Mouse (Mus musculus): ENCODE results near the gene Rbm41. TPM values are rescaled to one million over a fixed set of nuclear protein-coding genes. Genes with fewer than 3 reads are reported as not detected.

Rbm41 gene
- total RNA-seq (2021) = 1 to 10 TPM; 5.0 to 7.2 TPM
- long read RNA-seq, experiment 1 = 0 reads
- long read RNA-seq, experiment 2, partial matches to known transcripts = 0 of 1 reads
- long read RNA-seq, experiment 2, other reads (novel, unspliced or antisense) = 1 of 1 reads

- DNase-seq (ENCODE audit: low spot score in 2 of 2) = peak; percentile 17 to 22
Observed at GRCm38 (mm10) chrX:139997740-139998690, at the start of gene Rbm41. Gene Rbm41 (minus strand): TSS chrX:139998595.

GRCm38 (mm10) chrX:139998691-139999065, 283 bp upstream of the Rbm41 start:
- DNase-seq (ENCODE audit: low spot score in 2 of 2) = no peak

DNA sequence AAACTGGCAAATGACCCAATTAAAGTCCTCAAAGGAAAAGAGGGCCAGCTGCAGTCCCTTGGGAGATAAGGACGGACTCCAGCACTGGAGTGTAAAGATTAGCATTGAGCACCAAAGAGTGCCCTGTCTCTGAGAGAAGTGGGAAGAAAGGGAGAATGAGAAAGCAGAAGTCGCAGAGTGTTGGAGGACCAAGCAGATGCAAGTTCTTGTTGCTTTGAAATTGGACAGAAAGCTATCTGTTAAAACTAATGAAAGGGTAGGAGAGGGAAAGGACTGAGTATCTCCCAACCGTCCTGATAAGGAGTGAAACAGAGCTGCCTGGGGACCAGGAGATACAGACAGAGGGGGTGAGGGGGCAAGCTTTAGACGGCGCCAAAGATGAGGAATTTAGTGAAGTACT, 16.3 kb downstream of the Rbm41 start:
- DNase-seq (ENCODE audit: low spot score in 2 of 2) = no peak

DNA sequence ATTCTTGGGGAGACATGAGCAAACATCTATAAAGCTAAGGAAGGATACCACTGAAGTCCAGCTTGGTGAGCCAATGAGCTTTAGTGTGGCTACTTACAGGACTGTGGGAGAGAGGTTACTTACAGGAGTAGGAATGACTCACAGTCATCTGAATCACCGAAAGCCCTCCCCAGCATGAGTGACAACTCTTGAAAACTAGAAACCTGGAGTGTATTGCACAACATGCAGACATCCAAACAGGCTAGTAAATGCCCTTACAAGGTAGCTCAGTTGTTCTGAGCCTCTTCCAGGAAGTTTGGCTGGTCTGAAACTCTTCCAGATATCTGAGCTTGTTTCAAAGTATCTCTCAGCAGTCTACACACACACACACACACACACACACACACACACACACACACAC, 64.9 kb downstream of the Rbm41 start:
- DNase-seq (ENCODE audit: low spot score in 2 of 2) = no peak

GRCm38 (mm10) chrX:139932472-139932871, 65.9 kb downstream of the Rbm41 start:
- DNase-seq (ENCODE audit: low spot score in 2 of 2) = no peak

DNA sequence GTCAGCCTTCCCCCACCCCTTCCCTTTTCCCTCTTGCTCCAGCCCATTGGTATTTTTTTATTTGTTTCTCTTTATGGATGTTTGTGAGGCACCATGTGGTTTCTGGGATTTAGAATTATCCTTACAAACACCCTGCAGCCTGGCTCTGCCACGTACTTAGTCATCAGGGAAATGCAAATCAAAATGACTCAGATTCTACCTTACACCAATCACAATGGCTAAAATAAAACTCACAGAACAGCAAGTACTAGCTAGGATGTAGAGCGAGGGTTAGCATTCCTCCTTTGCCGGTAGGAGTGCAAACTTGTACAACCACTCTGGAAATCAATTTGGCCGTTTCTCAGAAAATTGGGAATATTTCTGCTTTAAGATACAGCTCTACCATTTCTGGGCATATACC, 77.8 kb downstream of the Rbm41 start:
- no peak for DNase-seq (ENCODE audit: low spot score in 2 of 2)

- no peak for DNase-seq (ENCODE audit: low spot score in 2 of 2)
Observed at GRCm38 (mm10) chrX:139891387-139891786, 107.0 kb downstream of the Rbm41 start.

- no peak for DNase-seq (ENCODE audit: low spot score in 2 of 2)
Observed at GRCm38 (mm10) chrX:139883221-139883620, 115.2 kb downstream of the Rbm41 start.

GRCm38 (mm10) chrX:139877936-139878335, 120.5 kb downstream of the Rbm41 start:
- peak in 1 of 2 experiments; percentile 14 for DNase-seq (ENCODE audit: low spot score in 2 of 2)

- no peak for DNase-seq (ENCODE audit: low spot score in 2 of 2)
Observed at GRCm38 (mm10) chrX:139877105-139877504, 121.3 kb downstream of the Rbm41 start.

DNA sequence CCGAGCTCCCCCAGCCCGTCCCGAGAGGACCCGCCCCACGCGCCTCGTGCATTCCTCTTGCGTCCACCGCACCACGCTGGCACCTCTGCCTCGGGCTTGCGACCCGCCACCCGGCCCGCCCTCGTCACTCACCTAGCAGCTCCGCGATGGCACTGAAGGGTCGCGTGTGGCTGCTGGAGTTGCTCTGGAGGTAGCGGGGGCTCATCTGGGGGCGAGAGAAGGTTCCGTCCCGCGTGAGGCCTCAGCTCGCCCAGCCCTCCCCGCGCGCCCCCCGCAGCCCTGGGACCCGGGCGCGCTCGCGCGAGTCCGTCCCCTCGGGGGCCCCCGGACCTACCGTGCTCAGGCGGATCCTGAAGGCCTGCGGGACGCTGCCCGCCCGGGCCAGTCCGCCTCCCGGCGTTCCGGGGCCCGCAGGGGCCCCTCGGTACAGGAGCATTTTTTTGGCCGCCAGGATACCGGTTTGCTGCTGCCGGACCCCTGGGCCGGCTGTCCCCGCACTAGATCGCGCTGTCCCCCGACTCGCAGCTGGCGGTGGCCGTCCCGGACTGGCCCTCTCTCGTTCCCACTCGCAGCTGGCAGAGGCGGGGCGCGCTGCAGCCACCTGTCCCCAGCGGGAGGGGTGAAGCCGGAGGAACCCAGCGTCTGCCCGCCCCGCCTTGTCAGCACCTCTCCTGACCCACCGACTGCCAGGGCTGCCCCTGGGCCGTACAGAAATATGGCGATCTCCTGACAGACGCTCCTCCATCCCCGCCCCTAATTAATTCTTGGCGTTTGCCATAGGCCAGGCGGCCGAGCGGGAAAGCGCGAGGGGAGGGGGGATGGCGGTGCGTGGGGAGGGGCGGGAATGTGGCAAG, 127.2 kb downstream of the Rbm41 start, which contains the start of gene Morc4:
Morc4 (minus strand) TSS at position 740 of the 854 bp plus-strand sequence.
- DNase-seq (ENCODE audit: low spot score in 2 of 2) = peak; percentile 31 to 39

- peak; percentile 7 to 24 for DNase-seq (ENCODE audit: low spot score in 2 of 2)
Observed at GRCm38 (mm10) chrX:139870300-139870711, 128.1 kb downstream of the Rbm41 start.

DNA sequence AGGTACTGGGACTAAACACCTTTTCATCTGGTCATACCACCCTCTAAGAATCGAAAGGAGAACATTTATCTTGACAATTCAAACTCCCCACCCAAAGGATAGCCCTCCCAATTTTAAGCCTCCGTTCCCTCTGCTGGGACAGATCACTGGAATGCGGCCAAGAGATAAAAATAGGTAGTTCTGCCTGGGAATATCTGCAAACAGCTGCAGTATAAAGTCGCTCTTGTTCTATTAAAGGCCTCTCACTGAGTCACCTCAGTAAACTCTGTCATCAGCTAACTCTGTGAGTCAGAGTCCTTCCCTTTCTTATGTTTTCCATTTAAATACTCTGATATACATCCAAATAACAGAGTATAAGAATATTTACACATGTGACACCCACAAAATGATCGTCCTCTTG, 139.0 kb downstream of the Rbm41 start:
- DNase-seq (ENCODE audit: low spot score in 2 of 2) = no peak

- no peak for DNase-seq (ENCODE audit: low spot score in 2 of 2)
Observed at GRCm38 (mm10) chrX:139854795-139855194, 143.6 kb downstream of the Rbm41 start.

GRCm38 (mm10) chrX:139841091-139841490, 157.3 kb downstream of the Rbm41 start:
- DNase-seq (ENCODE audit: low spot score in 2 of 2) = no peak

Other genes starting within 250 kb of the Rbm41 start
- gene Ripply1, start 216.2 kb downstream of the Rbm41 start, total RNA-seq (2021) = not detected
- under 1 TPM in 1 of 2 experiments, not detected in 1; 0.66 TPM for gene Cldn2, start 197.8 kb downstream of the Rbm41 start, total RNA-seq (2021)
- gene Morc4, start 126.9 kb downstream of the Rbm41 start, total RNA-seq (2021) = 10 to 100 TPM in 1 of 2 experiments, 1 to 10 TPM in 1; 6.4 to 15.8 TPM
- 10 to 100 TPM in 1 of 2 experiments, 1 to 10 TPM in 1; 5.5 to 13.4 TPM for gene Nup62cl, start 64.1 kb upstream of the Rbm41 start, total RNA-seq (2021)
- not detected for gene Pih1h3b, start 64.3 kb upstream of the Rbm41 start, total RNA-seq (2021)

All from adrenal gland, adult 18-20 months (tissue).